Mouse (Mus musculus) midbrain, embryonic 12.5 days (tissue): ENCODE data around the gene Bst2. TPM values are rescaled to one million over a fixed set of nuclear protein-coding genes. Genes with fewer than 3 reads are reported as not detected.
A peak's percentile ranks its signal among the peaks of the same experiment; 100 is the strongest.

Source experiments
- ATAC-seq: fragments of 200-750 bp; cut with Nextera tagmentation; 2 replicates; pipeline ENCODE4 v1.8.0; 2017; ENCODE audit warnings: low read depth, moderate TSS enrichment, moderate library complexity; ENCODE audit not compliant: low FRiP score
- H3K27ac ChIP-seq: fragments of 300-500 bp; sonication (generic); replicated peaks from 2 replicates; pipeline ENCODE4 v1.5.1; 2016; ENCODE audit warnings: mild to moderate bottlenecking
- H3K27me3 ChIP-seq: fragments of 300-500 bp; sonication (generic); 2 replicates; pipeline ENCODE4 v1.6.1; 2016; ENCODE audit warnings: mild to moderate bottlenecking
- H3K36me3 ChIP-seq: fragments of 300-500 bp; sonication (generic); 2 replicates; pipeline ENCODE4 v1.6.1; 2016
- H3K4me1 ChIP-seq: fragments of 300-500 bp; sonication (generic); 2 replicates; pipeline ENCODE4 v1.6.1; 2016
- H3K4me2 ChIP-seq: fragments of 300-500 bp; sonication (generic); replicated peaks from 2 replicates; pipeline ENCODE4 v1.6.1; 2016; ENCODE audit warnings: mild to moderate bottlenecking, moderate library complexity
- H3K4me3 ChIP-seq: fragments of 300-500 bp; sonication (generic); 2 replicates; pipeline ENCODE4 v1.5.1; 2016; ENCODE audit warnings: mild to moderate bottlenecking
- H3K9ac ChIP-seq: fragments of 300-500 bp; sonication (generic); replicated peaks from 2 replicates; pipeline ENCODE4 v1.6.1; 2016; ENCODE audit warnings: mild to moderate bottlenecking, moderate library complexity
- H3K9me3 ChIP-seq: fragments of 300-500 bp; sonication (generic); 2 replicates; pipeline ENCODE4 v1.6.1; 2016; ENCODE audit warnings: mild to moderate bottlenecking
- WGBS: fragments of 180-500 bp; shearing (Covaris S2); methylation state at CpG from one replicate; pipeline ENCODE4 v1.1.7; 2016; 5-methylcytosine and 5-hydroxymethylcytosine counted together
- polyA plus RNA-seq: library from polyadenylated mRNA; unstranded; fragments of >200 nt; fragmentation: Nextera tagmentation; extraction: Ambion mirVana; gene quantifications from 2 replicates; pipeline ENCODE4 v1.2.1, GENCODE M21; 2016

The Bst2 gene
- 13.1 and 14.5 TPM in 2 replicates for polyA plus RNA-seq

DNA sequence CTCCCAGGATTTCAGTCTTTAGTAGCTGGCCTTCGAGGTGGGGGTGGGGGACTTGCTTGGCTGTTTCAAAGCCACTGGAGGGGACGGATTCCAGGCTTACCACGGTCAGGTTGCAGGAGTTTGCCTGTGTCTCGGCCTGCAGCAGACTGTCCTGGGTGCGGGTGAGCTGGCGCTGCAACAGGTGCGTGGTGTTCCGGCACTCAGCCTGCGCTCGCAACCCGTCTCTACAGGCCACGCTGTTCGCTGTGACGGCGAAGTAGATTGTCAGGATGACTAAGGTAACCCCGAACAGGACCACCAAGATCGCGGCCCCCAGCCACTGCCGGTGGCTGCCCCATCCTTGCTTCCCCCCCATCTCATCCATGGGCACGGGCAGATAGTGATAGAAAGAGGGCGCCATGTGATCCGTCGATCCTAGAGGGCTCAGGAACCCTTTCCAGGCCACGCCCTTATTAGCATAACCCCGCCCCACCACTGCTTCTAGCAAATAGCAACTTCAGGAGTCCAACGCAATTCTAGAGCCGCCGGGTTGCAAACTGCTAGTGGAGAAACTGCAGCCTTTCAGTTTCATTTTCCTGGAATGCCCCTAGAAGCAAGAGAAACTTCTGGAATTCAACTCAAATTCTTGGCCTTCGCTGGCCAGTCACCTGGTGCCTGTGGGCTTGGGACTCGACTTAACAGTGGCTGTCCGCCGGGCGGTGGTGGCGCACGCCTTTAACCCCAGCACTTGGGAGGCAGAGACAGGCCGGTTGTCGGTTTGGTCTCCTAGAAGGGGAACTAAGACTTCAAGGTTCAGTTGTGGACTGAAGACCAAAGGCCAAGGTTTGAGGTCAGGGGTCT, at the start of gene Bst2:
Bst2 (minus strand) TSS at position 429 of the 840 bp plus-strand sequence.
- Histone ChIP-seq H3K4me1 (peaks cover 10% of the 10 kb centered on the region; the same call in 1 of the 2 replicates), H3K4me2 (peak within 1 kb of the TSS; percentile 49), H3K9me3 (no peaks in the 10 kb centered on the region), H3K36me3 (no peaks in the 10 kb centered on the region), H3K4me3 (peak within 1 kb of the TSS; percentile 33), H3K27ac (no peak within 1 kb of the TSS), H3K27me3 (peaks cover 45% of the 10 kb centered on the region), H3K9ac (0 out of 2 replicates have a peak within 1 kb of the TSS, but pooled peaks have one; percentile 15)
- ATAC-seq, result peak; percentile 28; the same call in 1 of the 2 replicates
- 4% methylated on average over 36 of the region's 37 CpGs for WGBS

DNA sequence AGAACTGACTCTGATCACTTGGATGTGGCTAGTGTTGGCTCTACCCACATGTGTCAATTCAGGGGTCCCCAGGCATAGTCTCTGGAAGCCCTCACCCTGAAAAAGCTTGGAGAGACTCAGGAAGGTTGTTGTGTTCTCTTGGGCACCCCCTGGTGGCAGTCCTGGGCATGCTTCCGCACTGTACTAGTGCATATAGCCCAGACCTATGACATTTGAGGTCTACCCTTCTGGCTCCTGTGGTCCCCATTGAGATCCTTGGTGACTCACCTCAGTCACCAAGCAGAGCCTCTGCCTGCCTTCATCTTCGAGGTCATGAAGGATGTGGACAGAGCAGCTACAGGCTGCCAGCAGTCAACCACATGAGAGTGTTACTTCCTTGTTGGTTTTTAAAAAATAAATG, 49.6 kb upstream of the Bst2 start:
- no peak overlapping the region for H3K4me2 ChIP-seq
- H3K27ac ChIP-seq, result no peak overlapping the region
- H3K9ac ChIP-seq, result no peak overlapping the region
- ATAC-seq, result no peak
- WGBS, result 72% methylated on average over 2 of the region's 2 CpGs
- no peak overlapping the region for H3K4me3 ChIP-seq
- no peaks in the 10 kb centered on the region for H3K9me3 ChIP-seq
- peaks cover 24% of the 10 kb centered on the region for H3K36me3 ChIP-seq
- peaks cover 7% of the 10 kb centered on the region; the same call in 1 of the 2 replicates for H3K4me1 ChIP-seq
- H3K27me3 ChIP-seq, result peaks cover 10% of the 10 kb centered on the region

DNA sequence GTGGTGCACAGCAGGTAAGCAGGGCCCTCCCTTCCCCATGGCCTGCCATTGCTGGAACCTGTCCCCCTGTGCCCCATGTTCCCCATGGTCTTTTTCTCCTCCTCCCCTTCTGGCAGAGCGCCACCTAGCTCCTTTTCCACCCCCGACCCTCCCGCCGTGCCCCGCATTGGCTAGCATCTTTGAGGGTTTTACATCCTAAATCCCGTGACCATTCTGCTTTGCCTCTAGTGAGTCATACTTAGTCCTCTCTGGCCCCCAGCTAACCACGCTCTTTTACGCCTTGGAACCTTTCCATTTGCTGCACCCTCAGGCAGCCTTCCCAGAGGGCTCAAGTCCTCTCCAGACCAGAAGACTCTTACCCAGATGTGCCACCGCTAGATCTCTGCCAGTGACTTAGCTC, 42.9 kb upstream of the Bst2 start:
- no peak overlapping the region for H3K9ac ChIP-seq
- no peak overlapping the region for H3K4me2 ChIP-seq
- no peak overlapping the region for H3K4me3 ChIP-seq
- ATAC-seq, result no peak
- peaks cover 24% of the 10 kb centered on the region for H3K36me3 ChIP-seq
- H3K27ac ChIP-seq, result no peak overlapping the region
- 29% methylated on average over 9 of the region's 9 CpGs for WGBS
- no peaks in the 10 kb centered on the region for H3K27me3 ChIP-seq
- 0 out of 2 replicates have a peak, but pooled peaks cover 6% of the 10 kb centered on the region for H3K4me1 ChIP-seq
- H3K9me3 ChIP-seq, result no peaks in the 10 kb centered on the region

DNA sequence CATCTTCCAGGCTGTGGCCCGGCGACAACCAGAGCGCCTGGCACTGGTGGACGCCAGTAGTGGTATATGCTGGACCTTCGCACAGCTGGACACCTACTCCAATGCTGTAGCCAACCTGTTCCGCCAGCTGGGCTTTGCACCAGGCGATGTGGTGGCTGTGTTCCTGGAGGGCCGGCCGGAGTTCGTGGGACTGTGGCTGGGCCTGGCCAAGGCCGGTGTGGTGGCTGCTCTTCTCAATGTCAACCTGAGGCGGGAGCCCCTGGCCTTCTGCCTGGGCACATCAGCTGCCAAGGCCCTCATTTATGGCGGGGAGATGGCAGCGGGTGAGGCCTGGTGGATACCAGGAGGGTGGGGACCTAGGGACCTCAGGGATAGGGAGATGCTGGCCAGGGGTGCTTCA, 42.2 kb upstream of the Bst2 start:
- no peak for ATAC-seq
- Histone ChIP-seq H3K9ac (no peak overlapping the region), H3K4me1 (0 out of 2 replicates have a peak, but pooled peaks cover 6% of the 10 kb centered on the region), H3K4me3 (no peak overlapping the region), H3K27me3 (no peaks in the 10 kb centered on the region), H3K9me3 (no peaks in the 10 kb centered on the region), H3K27ac (no peak overlapping the region), H3K36me3 (peaks cover 17% of the 10 kb centered on the region), H3K4me2 (no peak overlapping the region)
- WGBS, result 86% methylated on average over 14 of the region's 14 CpGs

DNA sequence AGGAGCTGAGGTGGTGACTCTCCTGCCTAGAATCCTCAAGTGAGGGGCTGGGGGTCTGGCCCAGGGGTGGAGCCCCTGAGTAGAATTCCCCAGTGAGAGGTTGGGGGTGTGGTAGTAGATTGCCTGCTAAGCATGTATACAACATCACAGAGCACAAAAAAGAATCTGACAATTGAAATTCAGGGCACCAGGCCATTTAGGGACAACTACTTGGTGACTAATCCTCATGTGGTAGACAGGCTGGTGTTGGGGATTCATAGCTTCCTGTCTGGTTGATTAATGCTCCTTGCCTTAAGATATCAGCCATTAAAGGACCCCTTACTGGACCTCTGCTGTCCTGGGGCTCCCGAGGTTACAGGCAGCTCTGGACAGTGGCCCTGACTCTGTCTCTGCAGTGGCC, 41.8 kb upstream of the Bst2 start:
- no peak overlapping the region for H3K4me2 ChIP-seq
- 57% methylated on average over 1 of the region's 1 CpGs for WGBS
- H3K4me1 ChIP-seq, result 0 out of 2 replicates have a peak, but pooled peaks cover 6% of the 10 kb centered on the region
- no peaks in the 10 kb centered on the region for H3K27me3 ChIP-seq
- H3K4me3 ChIP-seq, result no peak overlapping the region
- no peak for ATAC-seq
- no peak overlapping the region for H3K9ac ChIP-seq
- H3K27ac ChIP-seq, result no peak overlapping the region
- no peaks in the 10 kb centered on the region for H3K9me3 ChIP-seq
- H3K36me3 ChIP-seq, result peaks cover 12% of the 10 kb centered on the region

DNA sequence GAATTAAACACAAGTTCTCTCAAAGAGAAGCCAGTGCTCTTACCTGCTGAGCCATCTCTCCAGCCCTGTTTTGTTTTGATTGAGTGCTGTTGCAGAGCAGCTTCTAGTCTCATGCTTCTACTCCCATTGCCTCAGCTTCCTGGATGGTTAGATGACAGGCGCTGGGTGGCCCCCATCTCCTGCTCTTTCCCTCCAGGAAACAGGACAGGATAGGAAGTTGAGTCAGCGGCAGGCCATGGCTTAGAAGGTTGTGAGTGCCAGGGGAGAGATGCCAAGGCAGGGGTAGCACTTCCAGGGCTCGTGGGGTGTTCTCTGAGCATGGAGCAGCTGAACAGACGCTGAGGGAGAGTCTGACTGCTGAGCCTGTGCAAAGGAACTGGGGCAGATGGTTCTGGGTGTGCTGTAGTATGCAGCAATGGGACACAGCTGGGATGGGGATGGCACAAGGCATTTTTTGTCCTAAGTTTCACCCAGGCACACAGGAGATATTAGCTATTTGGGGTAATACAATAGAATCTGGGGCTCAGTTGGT, 40.7 kb upstream of the Bst2 start:
- Histone ChIP-seq H3K9me3 (no peaks in the 10 kb centered on the region), H3K4me3 (no peak overlapping the region), H3K27ac (no peak overlapping the region), H3K9ac (no peak overlapping the region), H3K4me1 (peaks cover 9% of the 10 kb centered on the region), H3K36me3 (peaks cover 10% of the 10 kb centered on the region), H3K4me2 (no peak overlapping the region), H3K27me3 (0 out of 2 replicates have a peak, but pooled peaks cover 2% of the 10 kb centered on the region)
- no peak for ATAC-seq
- 75% methylated on average over 4 of the region's 4 CpGs for WGBS

DNA sequence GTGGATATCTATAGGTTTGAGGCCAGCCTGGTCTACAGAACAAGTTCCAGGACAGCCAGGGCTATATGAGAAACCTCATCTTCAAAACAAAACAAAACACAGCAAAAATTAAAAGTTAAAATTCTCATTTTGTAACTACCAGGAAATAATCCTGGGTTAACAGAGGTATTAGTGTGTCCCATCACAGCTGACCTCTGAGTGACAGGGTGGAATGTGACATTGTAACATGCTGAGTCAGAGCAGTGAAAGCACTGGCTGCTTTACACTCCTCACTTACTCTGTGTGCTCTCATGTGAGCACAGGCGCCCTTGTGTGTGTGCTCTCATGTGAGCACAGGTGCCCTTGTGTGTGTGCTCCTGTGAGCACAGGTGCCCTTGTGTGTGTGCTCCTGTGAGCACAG, 37.8 kb upstream of the Bst2 start:
- WGBS, result 68% methylated on average over 1 of the region's 1 CpGs
- H3K27ac ChIP-seq, result no peak overlapping the region
- no peak for ATAC-seq
- H3K4me3 ChIP-seq, result no peak overlapping the region
- no peaks in the 10 kb centered on the region for H3K36me3 ChIP-seq
- H3K9me3 ChIP-seq, result no peaks in the 10 kb centered on the region
- H3K4me1 ChIP-seq, result peaks cover 24% of the 10 kb centered on the region
- no peak overlapping the region for H3K4me2 ChIP-seq
- H3K9ac ChIP-seq, result no peak overlapping the region
- 0 out of 2 replicates have a peak, but pooled peaks cover 4% of the 10 kb centered on the region for H3K27me3 ChIP-seq

DNA sequence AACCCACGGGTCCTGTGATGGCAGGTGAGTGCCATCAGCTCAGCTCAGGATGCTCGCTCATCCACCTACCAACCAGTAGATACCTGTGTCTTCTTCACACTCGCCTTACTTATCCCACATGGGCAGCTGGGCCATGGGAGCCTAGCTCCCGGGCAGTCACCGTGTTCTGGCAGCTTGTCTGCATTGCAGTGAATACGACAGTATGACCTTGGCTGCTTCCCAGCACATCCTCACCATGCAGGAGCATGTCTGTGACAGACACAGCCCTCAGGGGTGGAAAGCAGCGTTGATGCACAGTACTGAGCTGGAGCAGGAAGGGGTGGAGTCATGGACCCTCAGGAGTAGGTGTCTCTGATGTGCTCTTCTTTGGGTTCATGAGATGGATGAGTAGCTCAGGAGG, 37.2 kb upstream of the Bst2 start:
- no peak overlapping the region for H3K27ac ChIP-seq
- peaks cover 25% of the 10 kb centered on the region for H3K4me1 ChIP-seq
- H3K4me3 ChIP-seq, result no peak overlapping the region
- H3K4me2 ChIP-seq, result no peak overlapping the region
- H3K9me3 ChIP-seq, result no peaks in the 10 kb centered on the region
- ATAC-seq, result no peak
- H3K27me3 ChIP-seq, result peaks cover 8% of the 10 kb centered on the region; the same call in 1 of the 2 replicates
- WGBS, result 81% methylated on average over 7 of the region's 7 CpGs
- no peaks in the 10 kb centered on the region for H3K36me3 ChIP-seq
- H3K9ac ChIP-seq, result no peak overlapping the region

DNA sequence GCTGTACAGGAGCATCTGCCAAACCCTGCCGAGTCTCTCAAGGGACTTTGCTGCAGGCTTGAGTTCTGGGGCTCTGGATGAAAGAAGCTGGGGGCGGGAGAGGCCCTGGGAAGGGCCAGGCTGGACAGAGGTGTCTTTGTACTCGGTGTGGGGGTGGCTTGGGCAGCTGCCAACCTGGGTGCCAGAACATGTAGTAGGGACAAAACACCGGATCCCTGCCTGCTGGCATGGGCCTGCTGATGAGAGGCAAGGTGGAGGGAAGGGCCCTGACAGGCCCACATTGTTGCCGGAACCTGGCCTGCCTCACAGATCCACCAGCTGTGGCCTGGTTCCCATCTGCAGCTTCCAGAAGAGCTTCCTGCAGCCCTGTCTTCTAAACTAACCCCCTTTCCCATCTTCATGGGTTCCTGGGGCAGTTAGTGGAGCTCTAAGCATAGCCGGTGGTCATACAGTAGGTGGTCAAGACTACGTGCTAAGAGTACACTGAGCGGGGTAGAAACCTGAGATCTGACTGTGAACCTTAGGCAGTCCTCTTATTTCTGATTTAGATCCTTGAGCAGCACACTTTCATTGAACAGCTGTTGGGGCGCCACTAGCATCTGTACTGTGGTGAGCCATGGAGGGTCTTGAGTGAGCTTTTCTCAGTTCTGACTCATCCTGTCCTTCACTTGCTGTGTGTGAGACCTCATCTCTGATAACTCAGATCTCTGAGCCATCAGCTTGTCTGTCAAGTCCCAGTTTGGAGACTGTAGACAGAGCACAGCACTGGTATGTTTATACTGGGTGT, 35.8 kb upstream of the Bst2 start:
- WGBS, result 84% methylated on average over 9 of the region's 9 CpGs
- no peak overlapping the region for H3K4me2 ChIP-seq
- H3K36me3 ChIP-seq, result no peaks in the 10 kb centered on the region
- H3K9me3 ChIP-seq, result no peaks in the 10 kb centered on the region
- ATAC-seq, result no peak
- H3K4me1 ChIP-seq, result peaks cover 34% of the 10 kb centered on the region
- H3K27me3 ChIP-seq, result peaks cover 20% of the 10 kb centered on the region
- H3K9ac ChIP-seq, result no peak overlapping the region
- no peak overlapping the region for H3K27ac ChIP-seq
- no peak overlapping the region for H3K4me3 ChIP-seq

DNA sequence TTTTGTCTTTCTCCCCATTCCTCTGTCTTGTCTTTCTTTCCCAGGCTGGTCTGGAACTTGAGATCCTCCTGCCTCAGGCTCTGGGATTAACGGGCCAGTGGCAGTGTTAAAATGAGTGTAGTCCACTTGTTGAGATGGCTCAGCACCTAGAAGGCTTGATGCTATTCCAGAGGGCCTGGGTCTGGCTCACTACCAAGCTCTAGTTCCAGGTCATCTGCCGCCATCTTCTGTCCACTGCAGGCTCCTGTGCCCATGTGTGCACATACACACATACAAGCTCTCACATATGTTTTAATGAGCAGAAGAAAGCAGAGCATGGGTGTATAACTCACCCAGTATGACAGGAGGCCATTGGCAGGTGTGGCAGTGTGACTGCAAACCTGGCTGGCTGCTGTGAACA, 34.8 kb upstream of the Bst2 start:
- WGBS, result 90% methylated on average over 2 of the region's 2 CpGs
- Histone ChIP-seq H3K27ac (no peak overlapping the region), H3K4me3 (no peak overlapping the region), H3K4me2 (no peak overlapping the region), H3K9me3 (no peaks in the 10 kb centered on the region), H3K4me1 (peaks cover 34% of the 10 kb centered on the region), H3K36me3 (no peaks in the 10 kb centered on the region), H3K27me3 (peaks cover 29% of the 10 kb centered on the region), H3K9ac (no peak overlapping the region)
- no peak for ATAC-seq

DNA sequence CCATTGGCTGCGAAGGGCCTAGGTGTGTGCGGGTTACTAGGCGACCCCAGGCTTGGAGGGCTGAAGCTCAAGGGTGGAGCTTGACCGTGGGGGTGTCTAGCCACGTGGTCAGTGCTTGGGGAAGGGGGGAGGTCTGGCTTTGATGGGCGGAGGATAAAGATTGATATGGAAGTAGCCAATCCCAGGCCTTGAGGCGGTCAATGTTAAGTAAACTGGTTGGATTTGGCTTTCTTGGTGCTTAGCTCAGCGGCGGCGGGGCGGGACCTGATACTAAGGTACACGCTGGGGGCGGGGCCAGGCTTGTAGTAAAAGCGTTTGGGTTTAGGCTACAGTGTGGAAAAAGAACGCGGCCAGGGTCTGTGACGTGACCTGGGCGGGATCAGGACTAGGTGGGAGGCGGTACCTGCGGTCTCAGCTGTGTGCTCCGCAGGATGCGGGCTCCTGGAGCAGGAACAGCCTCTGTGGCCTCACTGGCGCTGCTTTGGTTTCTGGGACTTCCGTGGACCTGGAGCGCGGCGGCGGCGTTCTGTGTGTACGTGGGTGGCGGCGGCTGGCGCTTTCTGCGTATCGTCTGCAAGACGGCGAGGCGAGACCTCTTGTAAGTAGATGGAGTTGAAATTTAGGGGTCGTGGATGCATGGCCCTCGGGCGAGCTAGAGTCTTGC, 33.2 kb upstream of the Bst2 start:
- Histone ChIP-seq H3K27ac (peak overlapping the region; percentile 58; the same call in 1 of the 2 replicates), H3K9me3 (no peaks in the 10 kb centered on the region), H3K4me1 (peaks cover 34% of the 10 kb centered on the region), H3K27me3 (peaks cover 41% of the 10 kb centered on the region), H3K4me3 (peak overlapping the region; percentile 66), H3K9ac (peak overlapping the region; percentile 58), H3K36me3 (no peaks in the 10 kb centered on the region), H3K4me2 (peak overlapping the region; percentile 67)
- ATAC-seq, result peak; percentile 85
- WGBS, result 1% methylated on average over 41 of the region's 41 CpGs
